Mouse (Mus musculus) adrenal gland, postnatal 0 days (tissue): ENCODE measurements around the gene Gpr62. TPM values are rescaled to one million over a fixed set of nuclear protein-coding genes. Genes with fewer than 3 reads are reported as not detected.

Experiments used
- polyA plus RNA-seq: library from polyadenylated mRNA; unstranded; fragments of >200 nt; fragmentation: Nextera tagmentation; extraction: Ambion mirVana; gene quantifications from 2 replicates; pipeline ENCODE4 v1.2.1, GENCODE M21; 2015

Gene Gpr62
- polyA plus RNA-seq: 0.81 and 1.2 TPM in 2 replicates

DNA sequence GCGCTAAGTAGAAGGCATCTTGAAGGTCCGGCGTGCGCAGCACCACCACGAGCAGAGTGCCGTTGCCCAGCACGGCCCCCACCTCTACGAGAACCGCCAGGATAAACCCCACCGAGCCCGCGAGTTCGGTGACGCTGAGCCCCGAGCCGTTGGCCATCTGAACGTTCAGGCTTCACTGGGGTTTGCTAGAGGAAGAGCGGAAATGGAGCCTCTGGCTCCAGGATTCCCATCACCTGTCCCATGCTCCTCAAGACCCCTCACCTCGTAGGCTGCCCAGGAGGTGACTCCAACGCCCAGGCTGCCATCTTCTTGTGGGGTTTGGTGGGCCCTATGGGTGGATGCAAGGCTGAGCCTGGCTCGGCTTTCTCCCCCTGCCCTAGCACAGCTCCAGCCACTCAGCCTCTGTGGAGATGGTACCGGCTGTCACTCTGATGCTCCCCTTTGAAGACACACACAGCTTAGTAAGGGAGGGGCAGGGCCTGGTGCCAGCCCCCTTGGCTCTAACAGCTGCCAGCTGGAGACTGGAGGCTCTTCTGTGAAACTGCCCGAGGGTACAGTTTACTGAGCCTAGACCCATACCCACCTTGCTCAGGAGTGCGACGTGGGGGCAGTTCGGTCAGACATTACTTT, at the start of gene Gpr62:
TSS of gene Gpr62 (minus strand) at position 368 of the 630 bp plus-strand sequence.

GRCm38 (mm10) chr9:106514273-106514672, 48.5 kb upstream of the Gpr62 start, which contains the start of gene Iqcf5:
Iqcf5 (plus strand) TSS chr9:106514573.

GRCm38 (mm10) chr9:106499667-106500066, 33.9 kb upstream of the Gpr62 start, which contains the start of gene Iqcf1:
Iqcf1 (plus strand) TSS chr9:106499967.

GRCm38 (mm10) chr9:106476924-106477484, 11.3 kb upstream of the Gpr62 start, which contains the start of gene Parp3:
Parp3 (minus strand) TSS chr9:106476949.

DNA sequence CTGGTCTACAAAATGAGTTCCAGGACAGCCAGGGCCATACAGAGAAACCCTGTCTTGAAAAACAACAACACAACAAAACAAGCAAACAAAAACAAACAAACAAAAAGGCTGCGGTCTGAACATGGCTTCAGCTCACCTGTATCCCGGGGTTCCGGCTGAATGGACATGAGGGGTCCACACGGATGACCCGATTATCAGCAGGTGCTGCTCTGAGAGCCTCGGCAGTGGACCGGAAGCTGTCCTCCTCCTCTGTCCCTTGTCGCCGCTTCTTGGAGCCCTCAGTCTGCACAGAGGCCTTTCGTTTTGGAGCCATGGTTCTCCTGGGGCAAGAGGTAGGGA, 9.9 kb upstream of the Gpr62 start, which contains the start of gene Rrp9:
TSS of gene Rrp9 (plus strand) at position 301 of the 339 bp plus-strand sequence.

DNA sequence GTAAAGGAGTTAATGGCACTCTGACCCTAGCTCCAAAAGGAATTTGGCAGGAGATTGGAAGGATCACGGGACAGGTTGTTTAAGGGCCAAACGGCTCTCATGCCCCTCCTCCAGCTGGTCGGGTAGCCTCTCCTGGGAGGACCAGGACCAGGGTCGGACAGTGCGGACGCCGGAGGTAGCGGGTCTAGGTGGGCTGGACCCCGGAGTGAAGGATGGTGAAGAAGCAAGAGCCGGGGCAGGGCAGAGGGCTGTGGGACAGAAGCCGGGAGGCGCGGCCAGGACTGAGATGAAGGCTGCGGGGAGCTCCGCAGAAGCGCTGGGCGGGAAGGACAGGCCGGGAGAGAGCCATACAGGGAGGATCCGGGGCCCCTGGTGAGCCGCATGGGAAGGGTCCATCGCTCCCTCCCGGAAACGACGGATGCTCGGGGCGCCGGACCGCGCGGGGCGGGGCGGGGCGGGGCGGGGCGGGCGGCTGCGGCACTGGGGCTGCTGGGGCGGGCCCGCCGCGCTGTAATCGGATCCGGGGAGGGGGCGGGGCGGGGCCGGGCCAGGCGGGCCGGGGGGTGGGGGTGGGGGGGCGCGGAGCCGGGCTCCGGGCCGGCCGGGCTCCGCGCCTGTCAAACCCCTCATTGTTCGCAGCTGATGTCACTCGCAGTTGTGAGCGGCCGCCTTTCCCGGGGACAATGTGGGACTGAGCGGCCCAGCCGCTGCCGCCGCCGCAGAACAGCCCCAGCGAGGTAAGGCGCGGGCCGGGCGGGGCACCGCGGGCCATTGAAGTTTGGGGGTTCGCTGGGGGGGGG, 12.3 kb downstream of the Gpr62 start, which contains the start of gene Pcbp4:
TSS of gene Pcbp4 (plus strand) at position 21 of the 800 bp plus-strand sequence.

GRCm38 (mm10) chr9:106447348-106447747, 18.4 kb downstream of the Gpr62 start, which contains the start of the genes Abhd14b and Abhd14a:
Abhd14b (plus strand) TSS chr9:106447459.
Abhd14a (minus strand) TSS chr9:106447678.

GRCm38 (mm10) chr9:106429221-106430014, 36.3 kb downstream of the Gpr62 start, which contains the start of gene Rpl29:
Rpl29 (plus strand) TSS chr9:106429454.

Other genes starting within 250 kb of the Gpr62 start
- 0.03 and 0.14 TPM in 2 replicates for gene Tlr9, start 243.3 kb downstream of the Gpr62 start, polyA plus RNA-seq
- gene Alas1, start 217.3 kb downstream of the Gpr62 start, polyA plus RNA-seq: 145 and 416 TPM in 2 replicates
- 7.5 and 13.4 TPM in 2 replicates for gene Poc1a, start 184.9 kb downstream of the Gpr62 start, polyA plus RNA-seq
- gene Dusp7, start 97.3 kb downstream of the Gpr62 start, polyA plus RNA-seq: 7.9 and 12.0 TPM in 2 replicates
- gene Rpl29, start 36.5 kb downstream of the Gpr62 start, polyA plus RNA-seq: 778 and 779 TPM in 2 replicates
- gene Acy1, start 27.6 kb downstream of the Gpr62 start, polyA plus RNA-seq: 23.8 and 25.2 TPM in 2 replicates
- 19.9 and 31.6 TPM in 2 replicates for gene Abhd14b, start 18.5 kb downstream of the Gpr62 start, polyA plus RNA-seq
- gene Abhd14a, start 18.3 kb downstream of the Gpr62 start, polyA plus RNA-seq: 38.1 and 42.1 TPM in 2 replicates
- 45.2 and 66.2 TPM in 2 replicates for gene Pcbp4, start 12.6 kb downstream of the Gpr62 start, polyA plus RNA-seq
- 23.9 and 29.5 TPM in 2 replicates for gene Rrp9, start 10.0 kb upstream of the Gpr62 start, polyA plus RNA-seq
- gene Parp3, start 11.0 kb upstream of the Gpr62 start, polyA plus RNA-seq: 12.7 and 13.4 TPM in 2 replicates
- not detected in 2 replicates for gene Iqcf1, start 34.0 kb upstream of the Gpr62 start, polyA plus RNA-seq
- not detected in 2 replicates for gene Iqcf5, start 48.6 kb upstream of the Gpr62 start, polyA plus RNA-seq
- not detected in 2 replicates for gene Iqcf3, start 95.7 kb upstream of the Gpr62 start, polyA plus RNA-seq
- not detected in 2 replicates for gene Iqcf4, start 105.1 kb upstream of the Gpr62 start, polyA plus RNA-seq
- not detected in 2 replicates for gene Iqcf6, start 160.6 kb upstream of the Gpr62 start, polyA plus RNA-seq
- gene Grm2, start 190.1 kb upstream of the Gpr62 start, polyA plus RNA-seq: not detected in 2 replicates
- 85.4 and 117 TPM in 2 replicates for gene Tex264, start 220.0 kb upstream of the Gpr62 start, polyA plus RNA-seq